Mouse (Mus musculus) bone marrow, adult 2 months (tissue): ENCODE data around the gene Pias4.

Source experiments
- CTCF ChIP-seq: fragments of 200-500 bp; IDR thresholded peaks from 2 replicates; pipeline ENCODE4 v1.5.1; 2011; ENCODE audit warnings: low read length, control low read depth; ENCODE audit not compliant: control insufficient read depth, insufficient read depth
- POLR2A ChIP-seq: fragments of 200-500 bp; IDR thresholded peaks from 2 replicates; pipeline ENCODE4 v1.6.1; 2011; ENCODE audit warnings: low read depth, mild to moderate bottlenecking, control low read depth, low read length, borderline replicate concordance; ENCODE audit not compliant: control insufficient read depth

- TF ChIP-seq CTCF (no peak), POLR2A (no peak)
Measured at GRCm38 (mm10) chr10:81106113-81106721, 61.5 kb downstream of the Pias4 start.
